Mouse (Mus musculus): ENCODE results near the gene Atp6v1e2. TPM values are rescaled to one million over a fixed set of nuclear protein-coding genes. Genes with fewer than 3 reads are reported as not detected.

Gene Atp6v1e2
- polyA plus RNA-seq, 1 experiment from 2014 or later, result not detected

GRCm38 (mm10) chr17:86918786-86919185 is 28.9 kb downstream of the Atp6v1e2 start:
- Histone ChIP-seq H3K27me3 (ENCODE audit: insufficient read depth, low read length) (no peaks in the 10 kb centered on the region), H3K36me3 (ENCODE audit: insufficient read depth) (no peaks in the 10 kb centered on the region), H3K9ac (no peak overlapping the region), H3K4me2 (no peak overlapping the region), H3K4me1 (ENCODE audit: insufficient read depth) (no peaks in the 10 kb centered on the region), H3K27ac (ENCODE audit: low read depth) (no peak overlapping the region), H3K4me3 (ENCODE audit: low read depth, low read length) (no peak overlapping the region), H3K9me3 (ENCODE audit: low read depth, low read length) (no peaks in the 10 kb centered on the region)
- DNase-seq, result peak; percentile 48
- 70% methylated on average over 6 of the region's 6 CpGs for WGBS
- no peak for ATAC-seq (ENCODE audit: insufficient read depth)
- peak; percentile 67 for TF ChIP-seq CTCF (IDR thresholded peaks at IDR 0.05; ENCODE audit: low read depth)

GRCm38 (mm10) chr17:86917048-86917447 is 30.6 kb downstream of the Atp6v1e2 start, which contains the start of gene Tmem247:
Gene Tmem247 (plus strand): TSS chr17:86917348.
- no peak within 1 kb of the TSS for H3K9ac ChIP-seq
- WGBS, result 90% methylated on average over 10 of the region's 10 CpGs

GRCm38 (mm10) chr17:86915540-86915939 is 32.2 kb downstream of the Atp6v1e2 start:
- ATAC-seq (ENCODE audit: insufficient read depth) (no peak), DNase-seq (no peak)
- 80% methylated on average over 4 of the region's 4 CpGs for WGBS
- no peak overlapping the region for H3K4me3 ChIP-seq (ENCODE audit: low read depth, low read length)
- no peaks in the 10 kb centered on the region for H3K4me1 ChIP-seq (ENCODE audit: insufficient read depth)
- no peak overlapping the region for H3K4me2 ChIP-seq
- TF ChIP-seq CTCF (IDR thresholded peaks at IDR 0.05; ENCODE audit: low read depth), result peak; percentile 39; the same call in 1 of the 2 replicates
- no peak overlapping the region for H3K9ac ChIP-seq
- no peaks in the 10 kb centered on the region for H3K36me3 ChIP-seq (ENCODE audit: insufficient read depth)
- no peaks in the 10 kb centered on the region for H3K27me3 ChIP-seq (ENCODE audit: insufficient read depth, low read length)
- no peak overlapping the region for H3K27ac ChIP-seq (ENCODE audit: low read depth)
- H3K9me3 ChIP-seq (ENCODE audit: low read depth, low read length), result no peaks in the 10 kb centered on the region

More at GRCm38 (mm10) chr17:86917048-86917447, 30.6 kb downstream of the Atp6v1e2 start, which contains the start of gene Tmem247:
- no peak within 1 kb of the TSS for H3K4me2 ChIP-seq
- no peaks in the 10 kb centered on the region for H3K9me3 ChIP-seq (ENCODE audit: low read depth, low read length)
- H3K4me1 ChIP-seq (ENCODE audit: insufficient read depth), result no peaks in the 10 kb centered on the region
- H3K4me3 ChIP-seq (ENCODE audit: low read depth, low read length), result no peak within 1 kb of the TSS
- TF ChIP-seq CTCF (IDR thresholded peaks at IDR 0.05; ENCODE audit: low read depth), result 0 out of 2 replicates have a peak, but pooled peaks have one; percentile 6
- ATAC-seq (ENCODE audit: insufficient read depth) (no peak), DNase-seq (no peak)
- no peaks in the 10 kb centered on the region for H3K36me3 ChIP-seq (ENCODE audit: insufficient read depth)
- no peak within 1 kb of the TSS for H3K27ac ChIP-seq (ENCODE audit: low read depth)
- no peaks in the 10 kb centered on the region for H3K27me3 ChIP-seq (ENCODE audit: insufficient read depth, low read length)

GRCm38 (mm10) chr17:86913003-86913607 is 34.6 kb downstream of the Atp6v1e2 start:
- WGBS, result 73% methylated on average over 7 of the region's 7 CpGs
- no peaks in the 10 kb centered on the region for H3K36me3 ChIP-seq (ENCODE audit: insufficient read depth)
- H3K27ac ChIP-seq (ENCODE audit: low read depth), result no peak overlapping the region
- no peak overlapping the region for H3K4me2 ChIP-seq
- H3K27me3 ChIP-seq (ENCODE audit: insufficient read depth, low read length), result no peaks in the 10 kb centered on the region
- ATAC-seq (ENCODE audit: insufficient read depth) (no peak), DNase-seq (no peak)
- no peaks in the 10 kb centered on the region for H3K4me1 ChIP-seq (ENCODE audit: insufficient read depth)
- H3K9me3 ChIP-seq (ENCODE audit: low read depth, low read length), result no peaks in the 10 kb centered on the region
- H3K9ac ChIP-seq, result no peak overlapping the region
- no peak overlapping the region for H3K4me3 ChIP-seq (ENCODE audit: low read depth, low read length)
- TF ChIP-seq CTCF (IDR thresholded peaks at IDR 0.05; ENCODE audit: low read depth), result no peak

GRCm38 (mm10) chr17:86911261-86911660 is 36.4 kb downstream of the Atp6v1e2 start:
- H3K9ac ChIP-seq, result no peak overlapping the region
- no peaks in the 10 kb centered on the region for H3K4me1 ChIP-seq (ENCODE audit: insufficient read depth)
- no peak overlapping the region for H3K4me2 ChIP-seq
- no peak overlapping the region for H3K27ac ChIP-seq (ENCODE audit: low read depth)
- no peaks in the 10 kb centered on the region for H3K9me3 ChIP-seq (ENCODE audit: low read depth, low read length)
- no peaks in the 10 kb centered on the region for H3K36me3 ChIP-seq (ENCODE audit: insufficient read depth)
- no peak overlapping the region for H3K4me3 ChIP-seq (ENCODE audit: low read depth, low read length)
- DNase-seq (no peak), ATAC-seq (ENCODE audit: insufficient read depth) (no peak)
- TF ChIP-seq CTCF (IDR thresholded peaks at IDR 0.05; ENCODE audit: low read depth), result no peak
- WGBS, result 53% methylated on average over 5 of the region's 5 CpGs
- no peaks in the 10 kb centered on the region for H3K27me3 ChIP-seq (ENCODE audit: insufficient read depth, low read length)

GRCm38 (mm10) chr17:86909733-86910495 is 37.8 kb downstream of the Atp6v1e2 start:
- ATAC-seq (ENCODE audit: insufficient read depth) (no peak), DNase-seq (peak; percentile 75)
- peak; percentile 76 for TF ChIP-seq CTCF (IDR thresholded peaks at IDR 0.05; ENCODE audit: low read depth)
- no peaks in the 10 kb centered on the region for H3K4me1 ChIP-seq (ENCODE audit: insufficient read depth)
- H3K36me3 ChIP-seq (ENCODE audit: insufficient read depth), result no peaks in the 10 kb centered on the region
- 64% methylated on average over 14 of the region's 14 CpGs for WGBS
- no peaks in the 10 kb centered on the region for H3K9me3 ChIP-seq (ENCODE audit: low read depth, low read length)
- no peak overlapping the region for H3K27ac ChIP-seq (ENCODE audit: low read depth)
- H3K4me2 ChIP-seq, result no peak overlapping the region
- no peaks in the 10 kb centered on the region for H3K27me3 ChIP-seq (ENCODE audit: insufficient read depth, low read length)
- no peak overlapping the region for H3K9ac ChIP-seq
- no peak overlapping the region for H3K4me3 ChIP-seq (ENCODE audit: low read depth, low read length)

- DNase-seq (no peak), ATAC-seq (ENCODE audit: insufficient read depth) (no peak)
- no peaks in the 10 kb centered on the region for H3K36me3 ChIP-seq (ENCODE audit: insufficient read depth)
- WGBS, result 47% methylated on average over 8 of the region's 8 CpGs
- H3K4me3 ChIP-seq (ENCODE audit: low read depth, low read length), result no peak overlapping the region
- no peak overlapping the region for H3K27ac ChIP-seq (ENCODE audit: low read depth)
- H3K9ac ChIP-seq, result no peak overlapping the region
- no peaks in the 10 kb centered on the region for H3K9me3 ChIP-seq (ENCODE audit: low read depth, low read length)
- H3K4me1 ChIP-seq (ENCODE audit: insufficient read depth), result no peaks in the 10 kb centered on the region
- no peak overlapping the region for H3K4me2 ChIP-seq
- TF ChIP-seq CTCF (IDR thresholded peaks at IDR 0.05; ENCODE audit: low read depth), result no peak
- no peaks in the 10 kb centered on the region for H3K27me3 ChIP-seq (ENCODE audit: insufficient read depth, low read length)
Observed at GRCm38 (mm10) chr17:86908316-86908715, 39.4 kb downstream of the Atp6v1e2 start.
